Mouse (Mus musculus) G1E (cell line): ENCODE data around the gene Asb4.
"Not testable (repeated sequence)": the region's sequence is repeated elsewhere in the genome, so short reads cannot be mapped to it uniquely, and the experiment has no call there.

ENCODE experiments used
- CTCF ChIP-seq: IDR thresholded peaks from 2 replicates; pipeline ENCODE4 v1.5.1; 2012; ENCODE audit warnings: low read depth, low read length, inconsistent platforms, mixed read lengths
- GATA1 ChIP-seq: IDR thresholded peaks from 2 replicates; pipeline ENCODE4 v1.6.1; 2012; ENCODE audit warnings: borderline replicate concordance, low read length, inconsistent platforms, mixed read lengths
- GATA2 ChIP-seq: IDR thresholded peaks from 2 replicates; pipeline ENCODE4 v1.6.1; 2012; ENCODE audit warnings: low read depth, low read length, inconsistent platforms, borderline replicate concordance
- POLR2AphosphoS5 ChIP-seq: IDR thresholded peaks from 2 replicates; pipeline ENCODE4 v1.6.1; 2012; ENCODE audit warnings: low read depth, low read length, inconsistent platforms; ENCODE audit not compliant: insufficient replicate concordance
- TAL1 ChIP-seq: conservative IDR thresholded peaks from 2 replicates; pipeline ENCODE4 v1.6.1; 2012; ENCODE audit warnings: low read depth, low read length, inconsistent platforms, mixed read lengths

DNA sequence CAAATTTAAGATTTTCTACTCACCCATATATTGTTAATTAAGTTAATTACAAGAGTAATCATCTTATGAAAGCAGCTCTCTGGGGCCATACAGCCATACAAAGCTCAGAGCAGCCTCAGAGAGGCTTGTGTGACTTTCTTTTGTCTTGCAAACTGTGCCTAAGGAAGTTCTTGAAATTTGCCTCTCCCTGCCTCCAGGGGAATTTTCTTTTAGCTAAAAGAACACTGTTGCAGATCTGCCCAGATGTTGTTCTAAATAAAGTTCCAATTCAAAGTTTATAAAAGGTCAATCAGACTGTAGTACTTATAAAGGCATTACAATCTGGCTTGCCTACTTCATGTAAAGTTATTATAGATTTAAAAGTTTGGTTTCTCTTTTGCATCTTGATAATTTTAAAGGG, 47.2 kb upstream of the Asb4 start:
- not testable (repeated sequence) for TF ChIP-seq CTCF, POLR2AphosphoS5, GATA1, TAL1, GATA2
